Mouse (Mus musculus) small intestine, adult 2 months (tissue): ENCODE results near the gene Gm1110. TPM values are rescaled to one million over a fixed set of nuclear protein-coding genes. Genes with fewer than 3 reads are reported as not detected.
"Not testable (repeated sequence)": the region's sequence is repeated elsewhere in the genome, so short reads cannot be mapped to it uniquely, and the experiment has no call there.

Experiments
- H3K27ac ChIP-seq: fragments of 200-500 bp; 2 replicates; pipeline ENCODE4 v1.5.1; 2012; ENCODE audit warnings: low read depth, low read length, control low read depth, inconsistent platforms; ENCODE audit not compliant: insufficient read depth
- H3K27me3 ChIP-seq: fragments of 200-500 bp; 2 replicates; pipeline ENCODE4 v1.6.1; 2012; ENCODE audit warnings: mild to moderate bottlenecking, moderate library complexity, low read length, inconsistent platforms; ENCODE audit not compliant: control insufficient read depth, insufficient read depth
- H3K36me3 ChIP-seq: fragments of 200-500 bp; 2 replicates; pipeline ENCODE4 v1.6.1; 2012; ENCODE audit warnings: mild to moderate bottlenecking, low read length, control low read depth, inconsistent platforms; ENCODE audit not compliant: control insufficient read depth, insufficient read depth
- H3K4me1 ChIP-seq: fragments of 200-500 bp; 2 replicates; pipeline ENCODE4 v1.6.1; 2012; ENCODE audit warnings: low read length, inconsistent platforms, mixed read lengths; ENCODE audit not compliant: control insufficient read depth, insufficient read depth, insufficient read length
- H3K4me3 ChIP-seq: fragments of 200-500 bp; 2 replicates; pipeline ENCODE4 v1.5.1; 2012; ENCODE audit warnings: low read depth, mild to moderate bottlenecking, control low read depth, inconsistent platforms, low read length, moderate library complexity
- CTCF ChIP-seq: fragments of 200-500 bp; IDR thresholded peaks from 2 replicates; pipeline ENCODE4 v1.5.1; 2012; ENCODE audit warnings: low read depth, mild to moderate bottlenecking, control low read depth, inconsistent platforms, low read length, moderate library complexity, mixed read lengths; ENCODE audit not compliant: insufficient replicate concordance, insufficient read length; ENCODE audit errors: extremely low read depth
- POLR2A ChIP-seq: fragments of 200-500 bp; IDR thresholded peaks from 2 replicates; pipeline ENCODE4 v1.6.1; 2012; ENCODE audit warnings: low read depth, mild to moderate bottlenecking, control low read depth, inconsistent platforms, low read length, moderate library complexity
- WGBS: fragments of 180-500 bp; shearing (Covaris S2); methylation state at CpG from one replicate; pipeline ENCODE4 v1.1.7; 2018; 5-methylcytosine and 5-hydroxymethylcytosine counted together
- polyA plus RNA-seq: library from polyadenylated mRNA; depleted of rRNA; stranded (reverse); fragments of >200 nt; gene quantifications from 2 replicates; pipeline ENCODE4 v1.2.3, GENCODE M21; 2012; rRNA removed

The Gm1110 gene
- not detected in 2 replicates for polyA plus RNA-seq

GRCm38 (mm10) chr9:26922909-26923526 lies at the start of gene Gm1110:
Gene Gm1110 (minus strand): TSS chr9:26923111.
- no peaks in the 10 kb centered on the region; the same call in 1 of the 2 replicates for H3K4me1 ChIP-seq
- TF ChIP-seq POLR2A (no peak), CTCF (no peak)
- 52% methylated on average over 13 of the region's 13 CpGs for WGBS
- H3K27ac ChIP-seq = no peak within 1 kb of the TSS
- H3K4me3 ChIP-seq = no peak within 1 kb of the TSS
- no peaks in the 10 kb centered on the region for H3K36me3 ChIP-seq
- no peaks in the 10 kb centered on the region for H3K27me3 ChIP-seq

- no peaks in the 10 kb centered on the region for H3K27me3 ChIP-seq
- H3K4me3 ChIP-seq = no peak overlapping the region
- no peak overlapping the region for H3K27ac ChIP-seq
- WGBS = 66% methylated on average over 2 of the region's 2 CpGs
- no peak for TF ChIP-seq POLR2A
- no peak for TF ChIP-seq CTCF
- no peaks in the 10 kb centered on the region for H3K4me1 ChIP-seq
- H3K36me3 ChIP-seq = no peaks in the 10 kb centered on the region
These were observed 24.9 kb upstream of the Gm1110 start for GRCm38 (mm10) chr9:26947790-26948189.

- H3K27me3 ChIP-seq = no peaks in the 10 kb centered on the region
- TF ChIP-seq CTCF (no peak), POLR2A (no peak)
- H3K4me1 ChIP-seq = no peaks in the 10 kb centered on the region; the same call in 1 of the 2 replicates
- no peak overlapping the region for H3K27ac ChIP-seq
- WGBS = 11% methylated on average over 3 of the region's 3 CpGs
- H3K36me3 ChIP-seq = no peaks in the 10 kb centered on the region
- H3K4me3 ChIP-seq = no peak overlapping the region
These were observed 1.2 kb upstream of the Gm1110 start for GRCm38 (mm10) chr9:26924146-26924545.

GRCm38 (mm10) chr9:26919778-26920177 lies 3.1 kb downstream of the Gm1110 start:
- Histone ChIP-seq H3K4me1 (no peaks in the 10 kb centered on the region; the same call in 1 of the 2 replicates), H3K27me3 (no peaks in the 10 kb centered on the region), H3K36me3 (no peaks in the 10 kb centered on the region), H3K4me3 (no peak overlapping the region), H3K27ac (no peak overlapping the region)
- TF ChIP-seq POLR2A = no peak
- TF ChIP-seq CTCF = no peak
- 81% methylated on average over 2 of the region's 2 CpGs for WGBS

- TF ChIP-seq CTCF (no peak), POLR2A (no peak)
- Histone ChIP-seq H3K4me1 (no peaks in the 10 kb centered on the region), H3K27ac (no peak overlapping the region), H3K4me3 (no peak overlapping the region), H3K36me3 (no peaks in the 10 kb centered on the region), H3K27me3 (no peaks in the 10 kb centered on the region)
- WGBS = 73% methylated on average over 4 of the region's 4 CpGs
These were observed 9.8 kb downstream of the Gm1110 start for GRCm38 (mm10) chr9:26913150-26913549.

- WGBS = 68% methylated on average over 1 of the region's 1 CpGs
- TF ChIP-seq POLR2A (no peak), CTCF (no peak)
- no peaks in the 10 kb centered on the region for H3K27me3 ChIP-seq
- no peaks in the 10 kb centered on the region for H3K36me3 ChIP-seq
- no peaks in the 10 kb centered on the region for H3K4me1 ChIP-seq
- H3K27ac ChIP-seq = no peak overlapping the region
- H3K4me3 ChIP-seq = no peak overlapping the region
These were observed 11.7 kb downstream of the Gm1110 start for GRCm38 (mm10) chr9:26911251-26911650.

- not testable (repeated sequence) for H3K36me3 ChIP-seq, H3K4me1 ChIP-seq, H3K27me3 ChIP-seq, H3K27ac ChIP-seq, H3K4me3 ChIP-seq
- WGBS = 75% methylated on average over 7 of the region's 7 CpGs
These were observed 53.1 kb downstream of the Gm1110 start for GRCm38 (mm10) chr9:26869856-26870255.
